Mouse (Mus musculus): ENCODE data around the gene Plin1. TPM values are rescaled to one million over a fixed set of nuclear protein-coding genes. Genes with fewer than 3 reads are reported as not detected.

Gene Plin1
- 0.10 TPM for polyA plus RNA-seq (2017; shearing (Covaris generic))

DNA sequence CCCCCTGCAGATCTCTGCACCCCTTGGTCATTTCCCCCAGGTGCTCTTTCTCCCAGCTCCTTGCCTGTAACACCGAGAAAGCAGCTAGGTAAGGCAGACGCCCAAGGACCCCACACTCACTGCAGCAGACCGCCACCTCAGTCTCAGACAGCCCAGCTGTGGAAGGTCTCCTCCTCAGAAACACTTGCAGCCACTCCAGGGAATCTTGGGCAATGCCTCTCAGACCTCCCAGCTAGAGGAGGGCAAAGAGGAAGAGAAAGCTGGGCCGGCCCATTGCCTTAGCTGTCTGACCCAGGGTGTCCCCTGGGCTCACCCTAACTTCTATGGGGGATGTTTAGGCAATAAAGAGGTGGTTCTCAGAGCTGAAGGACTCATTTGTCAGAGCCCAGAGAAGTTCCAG lies at the start of gene Plin1:
TSS of gene Plin1 (minus strand) at position 282 of the 400 bp plus-strand sequence.

DNA sequence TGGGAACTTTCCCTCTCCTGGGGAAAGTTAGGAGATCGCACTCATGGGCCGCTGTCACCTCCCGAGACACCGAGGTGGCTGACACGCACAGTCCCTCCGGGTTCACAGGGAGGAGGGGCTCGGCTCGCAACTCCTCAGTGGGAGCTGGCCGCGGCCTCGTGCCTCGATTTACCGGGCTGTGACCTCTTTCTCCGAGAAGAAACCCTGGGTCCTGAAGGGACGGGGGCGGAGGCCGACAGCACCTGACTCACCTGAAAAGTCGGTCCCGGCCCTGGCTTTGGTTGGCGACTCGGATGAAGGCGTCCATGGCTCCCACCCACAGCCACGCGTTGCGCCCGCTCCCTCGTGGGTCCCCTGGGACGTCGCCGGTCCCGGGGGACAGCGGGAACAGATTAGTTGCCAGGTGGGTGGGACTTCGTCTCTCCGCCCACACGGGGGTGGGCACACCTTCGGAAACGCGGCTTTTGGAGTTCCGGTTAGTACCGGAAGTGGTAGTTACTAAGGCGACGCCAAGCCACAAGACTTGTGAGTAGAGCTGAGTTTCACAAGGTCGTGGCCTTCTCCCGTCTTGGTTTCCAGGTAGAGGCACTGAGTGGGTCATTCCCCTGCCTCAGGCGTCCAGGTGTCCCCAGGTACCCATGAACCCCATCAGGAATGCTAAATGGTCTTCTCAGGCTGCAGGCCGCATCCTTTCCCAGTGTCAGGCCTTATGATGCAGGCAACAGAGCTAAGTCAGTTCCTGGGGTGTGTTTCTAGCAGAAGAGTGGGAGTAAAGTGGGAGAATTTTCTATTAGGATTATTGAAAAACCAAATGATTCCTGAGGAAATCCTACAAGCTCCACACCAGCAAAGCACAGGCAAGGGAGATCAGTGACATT lies 10.2 kb upstream of the Plin1 start, which contains the start of the genes Pex11a and Wdr93:
TSS of gene Pex11a (minus strand) at position 473 of the 878 bp plus-strand sequence.
TSS of gene Wdr93 (plus strand) at position 505 of the 878 bp plus-strand sequence.

DNA sequence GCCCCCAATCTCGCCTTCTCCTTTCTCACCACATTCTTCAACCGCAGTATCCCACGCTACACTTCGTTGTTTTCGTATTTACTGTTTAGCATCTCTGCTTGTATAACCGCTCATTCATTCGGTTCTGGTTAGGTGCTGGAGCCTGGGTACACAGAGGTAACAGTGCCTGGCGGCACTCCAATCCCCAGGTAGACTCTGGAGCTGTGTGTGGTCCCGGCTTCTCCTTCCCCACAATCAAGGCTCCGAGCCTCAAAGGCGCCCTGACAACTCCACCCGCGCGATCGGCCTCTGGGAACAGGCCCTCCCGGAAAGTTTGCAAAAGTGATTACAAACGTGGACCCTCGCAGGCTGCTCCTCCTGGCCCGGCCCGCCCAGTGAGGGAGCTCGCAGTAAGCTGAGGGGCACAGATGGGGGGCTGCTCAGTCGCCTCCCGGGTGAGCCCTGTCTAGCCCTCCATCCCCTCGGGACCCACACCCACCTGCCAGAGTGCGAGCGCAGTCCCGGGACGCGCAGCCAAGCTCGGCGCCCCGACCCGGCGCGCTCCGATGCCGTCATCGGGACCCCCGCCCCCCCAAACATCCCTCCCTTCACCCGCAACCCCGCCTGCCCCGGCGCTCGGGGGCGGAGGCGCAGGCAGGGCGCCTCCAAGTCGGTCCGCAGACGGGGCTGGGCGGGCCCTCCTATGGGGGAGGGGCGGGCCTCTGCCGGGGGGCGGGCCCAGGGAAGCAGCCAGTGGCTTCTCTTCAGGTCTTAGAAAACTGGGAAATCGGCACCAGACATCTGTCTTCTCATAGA lies 17.3 kb downstream of the Plin1 start, which contains the start of gene Kif7:
TSS of gene Kif7 (minus strand) at position 534 of the 795 bp plus-strand sequence.

Other genes with a start within 250 kb of the Plin1 start
- not detected for gene Rhcg, start 115.2 kb downstream of the Plin1 start, polyA plus RNA-seq (2017; shearing (Covaris generic))
- 1.4 TPM for gene Ticrr, start 72.7 kb downstream of the Plin1 start, polyA plus RNA-seq (2017; shearing (Covaris generic))
- gene Kif7, start 17.2 kb downstream of the Plin1 start, polyA plus RNA-seq (2017; shearing (Covaris generic)): 0.25 TPM
- gene Pex11a, start 10.2 kb upstream of the Plin1 start, polyA plus RNA-seq (2017; shearing (Covaris generic)): 6.7 TPM
- 0.12 TPM for gene Wdr93, start 10.3 kb upstream of the Plin1 start, polyA plus RNA-seq (2017; shearing (Covaris generic))
- gene Mesp1, start 60.9 kb upstream of the Plin1 start, polyA plus RNA-seq (2017; shearing (Covaris generic)): not detected
- gene Mesp2, start 77.8 kb upstream of the Plin1 start, polyA plus RNA-seq (2017; shearing (Covaris generic)): not detected
- gene Anpep, start 128.2 kb upstream of the Plin1 start, polyA plus RNA-seq (2017; shearing (Covaris generic)): not detected
- gene Ap3s2, start 187.7 kb upstream of the Plin1 start, polyA plus RNA-seq (2017; shearing (Covaris generic)): 36.7 TPM
- gene Arpin, start 202.5 kb upstream of the Plin1 start, polyA plus RNA-seq (2017; shearing (Covaris generic)): not detected

Measured in CD4-positive, CD25-positive, alpha-beta regulatory T cell, adult 9 weeks (primary cell).